Mouse (Mus musculus) heart, postnatal 0 days (tissue): ENCODE results near the gene Zfp672. TPM values are rescaled to one million over a fixed set of nuclear protein-coding genes. Genes with fewer than 3 reads are reported as not detected.
A peak's percentile ranks its signal among the peaks of the same experiment; 100 is the strongest.

Experiments used
- ATAC-seq: fragments of 200-750 bp; cut with Nextera tagmentation; 2 replicates; pipeline ENCODE4 v1.8.0; 2017; ENCODE audit warnings: low read depth, moderate number of reproducible peaks, moderate library complexity; ENCODE audit not compliant: insufficient read depth
- DNase-seq: peaks from one replicate; pipeline ENCODE4 v3.0.0-alpha.2; 2016; ENCODE audit warnings: low spot score
- H3K27ac ChIP-seq: fragments of 300-500 bp; sonication (generic); 2 replicates; pipeline ENCODE4 v1.5.1; 2014; ENCODE audit warnings: low read depth, mild to moderate bottlenecking
- H3K27me3 ChIP-seq: fragments of 300-500 bp; sonication (generic); 2 replicates; pipeline ENCODE4 v1.6.1; 2014; ENCODE audit warnings: low read length, mixed read lengths; ENCODE audit not compliant: control insufficient read depth, insufficient read depth
- H3K36me3 ChIP-seq: fragments of 300-500 bp; sonication (generic); replicated peaks from 2 replicates; pipeline ENCODE4 v1.6.1; 2014; ENCODE audit warnings: low read length, mixed read lengths; ENCODE audit not compliant: control insufficient read depth, insufficient read depth
- H3K4me1 ChIP-seq: fragments of 300-500 bp; sonication (generic); 2 replicates; pipeline ENCODE4 v1.6.1; 2014; ENCODE audit warnings: antibody characterized with exemption; ENCODE audit not compliant: control insufficient read depth, insufficient read depth
- H3K4me2 ChIP-seq: fragments of 300-500 bp; sonication (generic); 2 replicates; pipeline ENCODE4 v1.6.1; 2014; ENCODE audit warnings: low read depth, mild to moderate bottlenecking, low read length, moderate library complexity
- H3K4me3 ChIP-seq: fragments of 300-500 bp; sonication (generic); 2 replicates; pipeline ENCODE4 v1.5.1; 2014; ENCODE audit warnings: low read depth, low read length
- H3K9ac ChIP-seq: fragments of 300-500 bp; sonication (generic); replicated peaks from 2 replicates; pipeline ENCODE4 v1.6.1; 2014; ENCODE audit warnings: low read depth, low read length, mixed read lengths
- H3K9me3 ChIP-seq: fragments of 300-500 bp; sonication (generic); replicated peaks from 2 replicates; pipeline ENCODE4 v1.6.1; 2016; ENCODE audit warnings: low read length; ENCODE audit not compliant: control insufficient read depth
- CTCF ChIP-seq: IDR thresholded peaks from 2 replicates; pipeline ENCODE4 v1.5.1; 2016; ENCODE audit warnings: antibody characterized with exemption, control low read depth, low read depth
- EP300 ChIP-seq: IDR thresholded peaks from 2 replicates; pipeline ENCODE4 v1.6.1; 2016; ENCODE audit warnings: antibody characterized with exemption, low read depth
- WGBS: fragments of 180-500 bp; shearing (Covaris S2); extraction: QIAGEN DNeasy Blood & Tissue Kit; methylation state at CpG from one replicate; pipeline ENCODE4 v1.1.7; 2014; 5-methylcytosine and 5-hydroxymethylcytosine counted together
- polyA plus RNA-seq: library from polyadenylated mRNA; unstranded; fragments of >200 nt; fragmentation: Nextera tagmentation; extraction: Ambion mirVana; gene quantifications from 2 replicates; pipeline ENCODE4 v1.2.1, GENCODE M21; 2015
- total RNA-seq: library from RNA; depleted of rRNA; stranded (reverse); fragments of >200 nt; gene quantifications from 2 replicates; pipeline ENCODE4 v1.2.3, GENCODE M21; 2014; ENCODE audit warnings: low replicate concordance

Zfp672 gene
- total and polyA plus RNA-seq, 2 experiments from 2014 or later, result 31.4 to 60.8 TPM

GRCm38 (mm10) chr11:58353709-58354108 lies 23.6 kb upstream of the Zfp672 start:
- DNase-seq (no peak), ATAC-seq (no peak)
- WGBS, result 58% methylated on average over 3 of the region's 3 CpGs
- Histone ChIP-seq H3K4me3 (no peak overlapping the region), H3K4me1 (no peaks in the 10 kb centered on the region), H3K9ac (no peak overlapping the region), H3K36me3 (no peaks in the 10 kb centered on the region; the same call in 1 of the 2 replicates), H3K27ac (no peak overlapping the region), H3K4me2 (no peak overlapping the region), H3K9me3 (no peaks in the 10 kb centered on the region), H3K27me3 (no peaks in the 10 kb centered on the region)
- no peak for TF ChIP-seq CTCF

DNA sequence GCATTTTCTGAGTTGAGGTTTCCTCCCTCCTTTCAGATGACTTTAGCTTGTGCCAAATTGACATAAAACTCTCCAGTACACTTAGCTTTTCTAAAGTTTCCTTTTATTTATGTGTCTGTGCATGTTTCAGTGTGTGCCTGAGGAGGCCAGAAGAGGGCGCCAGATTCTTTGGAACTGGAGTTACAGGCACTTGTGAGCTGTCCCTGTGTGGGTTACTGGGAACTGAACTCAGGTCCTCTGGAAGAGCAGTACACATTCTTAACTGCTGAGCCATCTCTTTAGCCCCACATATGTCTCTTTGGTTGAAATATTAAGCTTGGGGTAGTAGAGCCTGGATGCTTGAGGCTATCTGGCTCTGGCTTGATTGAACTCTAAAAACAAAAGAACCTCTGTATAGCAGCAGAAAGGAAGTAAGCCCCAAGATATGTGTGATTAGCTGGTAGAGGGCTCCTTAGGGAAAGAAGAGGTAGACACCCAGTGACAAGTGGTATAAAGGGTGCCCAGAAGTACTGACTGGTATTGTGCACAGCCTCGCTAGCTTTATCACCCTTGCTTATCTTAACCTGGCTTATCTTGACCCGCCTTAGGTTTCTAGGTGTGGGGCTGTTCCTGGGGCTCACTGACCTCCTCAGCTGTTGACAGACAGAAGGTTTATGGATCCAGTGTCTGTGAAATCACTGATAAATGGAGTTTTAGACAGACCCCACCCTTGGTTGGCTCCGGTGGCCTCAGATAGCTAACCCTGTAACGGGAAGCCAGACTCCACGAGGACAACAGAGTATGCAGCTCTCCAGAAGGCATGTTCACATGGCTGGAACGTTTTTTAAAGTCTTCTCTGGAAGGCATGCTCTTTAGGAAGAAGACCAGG lies 22.8 kb upstream of the Zfp672 start:
- Histone ChIP-seq H3K9ac (no peak overlapping the region), H3K4me2 (no peak overlapping the region), H3K27me3 (no peaks in the 10 kb centered on the region), H3K36me3 (peaks cover 3% of the 10 kb centered on the region; the same call in 1 of the 2 replicates), H3K4me1 (no peaks in the 10 kb centered on the region), H3K9me3 (no peaks in the 10 kb centered on the region), H3K4me3 (no peak overlapping the region), H3K27ac (no peak overlapping the region)
- TF ChIP-seq EP300 (no peak), CTCF (no peak; the same call in 1 of the 2 replicates)
- 13% methylated on average over 7 of the region's 7 CpGs for WGBS
- DNase-seq (no peak), ATAC-seq (no peak)

DNA sequence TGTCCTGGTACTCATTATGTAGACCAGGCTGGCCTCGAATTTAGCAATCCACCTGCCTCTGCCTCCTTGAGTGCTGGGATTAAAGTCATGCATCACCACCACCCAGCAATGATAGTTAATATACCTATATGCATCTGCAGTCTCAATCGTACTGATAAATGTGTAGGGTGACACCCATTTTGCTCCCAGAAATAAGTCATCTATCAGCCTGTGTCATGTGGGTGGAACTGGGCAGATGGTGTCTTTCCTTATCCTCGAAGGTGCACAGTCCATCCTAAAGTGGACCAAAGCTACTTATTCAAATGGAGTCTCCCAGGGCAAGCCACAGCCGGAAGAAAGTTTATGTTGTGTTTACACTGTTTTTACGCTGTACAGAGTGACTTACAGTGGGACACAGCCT lies 21.0 kb upstream of the Zfp672 start:
- Histone ChIP-seq H3K27me3 (no peaks in the 10 kb centered on the region), H3K27ac (no peak overlapping the region), H3K4me1 (no peaks in the 10 kb centered on the region), H3K9ac (no peak overlapping the region), H3K36me3 (peaks cover 16% of the 10 kb centered on the region), H3K4me3 (no peak overlapping the region), H3K9me3 (no peaks in the 10 kb centered on the region), H3K4me2 (no peak overlapping the region)
- DNase-seq, result no peak
- no peak for ATAC-seq
- TF ChIP-seq EP300, result no peak
- TF ChIP-seq CTCF, result no peak
- 82% methylated on average over 5 of the region's 5 CpGs for WGBS

- Histone ChIP-seq H3K9me3 (no peaks in the 10 kb centered on the region), H3K4me2 (no peak overlapping the region), H3K4me3 (no peak overlapping the region), H3K9ac (no peak overlapping the region), H3K4me1 (no peaks in the 10 kb centered on the region), H3K27ac (no peak overlapping the region), H3K36me3 (peaks cover 21% of the 10 kb centered on the region), H3K27me3 (no peaks in the 10 kb centered on the region)
- DNase-seq (no peak), ATAC-seq (no peak)
- no peak for TF ChIP-seq EP300
- TF ChIP-seq CTCF, result 0 out of 2 replicates have a peak, but pooled peaks have one; percentile 3
- 68% methylated on average over 4 of the region's 4 CpGs for WGBS
These were observed 20.5 kb upstream of the Zfp672 start for GRCm38 (mm10) chr11:58350628-58351027.

GRCm38 (mm10) chr11:58346745-58347144 lies 16.6 kb upstream of the Zfp672 start:
- DNase-seq (no peak), ATAC-seq (peak; percentile 64; the same call in 1 of the 2 replicates)
- 48% methylated on average over 4 of the region's 4 CpGs for WGBS
- no peaks in the 10 kb centered on the region for H3K27me3 ChIP-seq
- H3K4me3 ChIP-seq, result no peak overlapping the region
- H3K4me1 ChIP-seq, result no peaks in the 10 kb centered on the region
- no peak overlapping the region for H3K27ac ChIP-seq
- TF ChIP-seq CTCF (no peak), EP300 (no peak)
- peaks cover 40% of the 10 kb centered on the region for H3K36me3 ChIP-seq
- no peaks in the 10 kb centered on the region for H3K9me3 ChIP-seq
- no peak overlapping the region for H3K4me2 ChIP-seq
- no peak overlapping the region for H3K9ac ChIP-seq

DNA sequence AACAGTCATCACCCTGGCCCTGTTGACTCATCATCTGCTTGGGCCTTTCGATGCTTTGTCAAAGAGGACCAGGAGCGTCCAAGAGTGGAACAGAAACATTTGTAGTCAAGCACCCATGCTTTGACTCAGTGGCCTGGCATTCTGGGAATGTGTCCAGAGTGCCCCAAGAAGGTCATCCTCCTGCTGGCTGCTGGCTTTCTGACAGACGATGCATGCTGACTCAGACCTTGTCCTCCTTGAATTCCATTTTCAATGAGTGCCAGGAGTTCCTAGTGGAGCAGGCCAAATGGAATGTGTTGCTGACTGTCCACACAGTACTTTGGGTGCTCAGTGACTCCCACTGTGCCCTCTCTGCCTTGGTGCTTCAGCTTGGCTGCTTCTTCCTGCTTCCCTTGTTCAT lies 4.6 kb upstream of the Zfp672 start:
- ATAC-seq (peak; percentile 37), DNase-seq (peak; percentile 64)
- H3K4me2 ChIP-seq, result no peak overlapping the region
- no peak overlapping the region for H3K9ac ChIP-seq
- peaks cover 32% of the 10 kb centered on the region for H3K4me1 ChIP-seq
- peaks cover 33% of the 10 kb centered on the region for H3K36me3 ChIP-seq
- H3K27me3 ChIP-seq, result no peaks in the 10 kb centered on the region
- whole genome bisulfite sequencing, result 20% methylated on average over 3 of the region's 3 CpGs
- no peak for TF ChIP-seq CTCF
- TF ChIP-seq EP300, result no peak
- no peaks in the 10 kb centered on the region for H3K9me3 ChIP-seq
- peak overlapping the region; percentile 77 for H3K27ac ChIP-seq
- no peak overlapping the region for H3K4me3 ChIP-seq
